Mouse (Mus musculus): ENCODE results near the gene Arhgap10. TPM values are rescaled to one million over a fixed set of nuclear protein-coding genes. Genes with fewer than 3 reads are reported as not detected.

Gene Arhgap10
- total and polyA plus RNA-seq, 3 experiments = 2.7 to 5.9 (median 4.8) TPM

- dilution Hi-C loops (cut with MboI; ENCODE audit: extremely low pct_ligation_motif_present, extremely low pct_unique_long_range_greater_than_20kb, low sequenced_read_pairs) = no loop called here
- no peaks in the 10 kb centered on the region for H3K79me2 ChIP-seq (replicated peaks; ENCODE audit: control insufficient read depth, extremely low read depth, insufficient read depth, poor library complexity, severe bottlenecking)
- in situ Hi-C loops (cut with MboI; ENCODE audit: low pct_ligation_motif_present, low pct_unique_long_range_greater_than_20kb, low sequenced_read_pairs) = no loop called here
- no peak overlapping the region for H3K27ac ChIP-seq (ENCODE audit: insufficient read depth, low read depth)
- H3K9me3 ChIP-seq (replicated peaks; ENCODE audit: low read length) = no peaks in the 10 kb centered on the region
- no peaks in the 10 kb centered on the region for H3K36me3 ChIP-seq (replicated peaks in 1 of 2; ENCODE audit: control insufficient read depth in 1 of 2, insufficient read depth in 1 of 2, low read length in 1 of 2)
- TF ChIP-seq KAT2A (IDR thresholded peaks at IDR 0.05; ENCODE audit: insufficient replicate concordance, low read length) = no peak
- no peak for TF ChIP-seq MEF2A (IDR thresholded peaks at IDR 0.05; ENCODE audit: borderline replicate concordance, low read depth, low read length)
- no peak for TF ChIP-seq EP300 (IDR thresholded peaks at IDR 0.05; ENCODE audit: low read length)
- no peak for TF ChIP-seq USF1 (IDR thresholded peaks at IDR 0.05; ENCODE audit: low read depth, low read length)
- no peak for TF ChIP-seq USF2 (conservative IDR thresholded peaks at IDR 0.05; ENCODE audit: low read depth, low read length)
- no peak for TF ChIP-seq TBP (conservative IDR thresholded peaks at IDR 0.05; ENCODE audit: low read depth, low read length)
- TF ChIP-seq CTCF (conservative IDR thresholded peaks at IDR 0.05 in 1 of 2, IDR thresholded peaks at IDR 0.05 in 1 of 2; ENCODE audit: low read depth in 2 of 2, low read length in 2 of 2) = no peak
- no peak for TF ChIP-seq E2F4 (IDR thresholded peaks at IDR 0.05; ENCODE audit: insufficient replicate concordance, low read depth, low read length)
- TF ChIP-seq POLR2A (IDR thresholded peaks at IDR 0.05; ENCODE audit: low read depth, low read length) = no peak
- no peak for TF ChIP-seq MAFK (IDR thresholded peaks at IDR 0.05; ENCODE audit: insufficient replicate concordance, low read length)
- no peak for TF ChIP-seq GABPA (IDR thresholded peaks at IDR 0.05; ENCODE audit: insufficient replicate concordance, low read depth, low read length)
- TF ChIP-seq UBTF (IDR thresholded peaks at IDR 0.05; ENCODE audit: low read depth, low read length) = no peak
- no peak for TF ChIP-seq RAD21 (IDR thresholded peaks at IDR 0.05; ENCODE audit: low read depth, low read length)
- TF ChIP-seq MAZ (IDR thresholded peaks at IDR 0.05; ENCODE audit: low read depth, low read length) = no peak
- no peak for TF ChIP-seq NRF1 (IDR thresholded peaks at IDR 0.05; ENCODE audit: low read depth, low read length)
- no peak for TF ChIP-seq CHD1 (IDR thresholded peaks at IDR 0.05; ENCODE audit: low read depth, low read length)
- H3K4me3 ChIP-seq (replicated peaks in 1 of 3; ENCODE audit: low read depth in 2 of 3, low read length in 2 of 3, poor library complexity in 1 of 3) = no peak overlapping the region
- DNase-seq (ENCODE audit: extremely low read depth) = no peak
- H3K27me3 ChIP-seq (replicated peaks) = no peaks in the 10 kb centered on the region
- no peak overlapping the region for H3K9ac ChIP-seq (ENCODE audit: insufficient read depth, low read depth)
- peaks cover 0 to 16% of the 10 kb centered on the region in 2 experiments; a peak in 2 of 4 replicates for H3K4me1 ChIP-seq (ENCODE audit: control insufficient read depth in 1 of 2, insufficient read depth in 2 of 2)
- H3K4me2 ChIP-seq (ENCODE audit: insufficient read depth, low read depth, poor library complexity, severe bottlenecking) = no peak overlapping the region
Observed at GRCm38 (mm10) chr8:77496253-77496652, 21.5 kb downstream of the Arhgap10 start.

- H3K9me3 ChIP-seq (replicated peaks; ENCODE audit: low read length) = no peaks in the 10 kb centered on the region
- no peaks in the 10 kb centered on the region for H3K79me2 ChIP-seq (replicated peaks; ENCODE audit: control insufficient read depth, extremely low read depth, insufficient read depth, poor library complexity, severe bottlenecking)
- no peak for DNase-seq (ENCODE audit: extremely low read depth)
- H3K4me3 ChIP-seq (replicated peaks in 1 of 3; ENCODE audit: low read depth in 2 of 3, low read length in 2 of 3, poor library complexity in 1 of 3) = no peak overlapping the region
- H3K4me1 ChIP-seq (ENCODE audit: control insufficient read depth in 1 of 2, insufficient read depth in 2 of 2) = peaks cover 0 to 16% of the 10 kb centered on the region in 2 experiments; a peak in 2 of 4 replicates
- H3K36me3 ChIP-seq (replicated peaks in 1 of 2; ENCODE audit: control insufficient read depth in 1 of 2, insufficient read depth in 1 of 2, low read length in 1 of 2) = no peaks in the 10 kb centered on the region
- in situ Hi-C loops (cut with MboI; ENCODE audit: low pct_ligation_motif_present, low pct_unique_long_range_greater_than_20kb, low sequenced_read_pairs) (no loop called here), dilution Hi-C loops (cut with MboI; ENCODE audit: extremely low pct_ligation_motif_present, extremely low pct_unique_long_range_greater_than_20kb, low sequenced_read_pairs) (no loop called here)
- H3K27ac ChIP-seq (ENCODE audit: insufficient read depth, low read depth) = no peak overlapping the region
- no peak overlapping the region for H3K9ac ChIP-seq (ENCODE audit: insufficient read depth, low read depth)
- H3K27me3 ChIP-seq (replicated peaks) = no peaks in the 10 kb centered on the region
- TF ChIP-seq RCOR1 (conservative IDR thresholded peaks at IDR 0.05; ENCODE audit: low read depth, low read length) (no peak), MAZ (IDR thresholded peaks at IDR 0.05; ENCODE audit: low read depth, low read length) (no peak), NELFE (IDR thresholded peaks at IDR 0.05; ENCODE audit: low read depth, low read length) (no peak), CHD1 (IDR thresholded peaks at IDR 0.05; ENCODE audit: low read depth, low read length) (no peak), USF2 (conservative IDR thresholded peaks at IDR 0.05; ENCODE audit: low read depth, low read length) (no peak), ZKSCAN1 (IDR thresholded peaks at IDR 0.05; ENCODE audit: borderline replicate concordance, low read depth, low read length) (no peak), PAX5 (IDR thresholded peaks at IDR 0.05; ENCODE audit: low read length) (no peak), SIN3A (IDR thresholded peaks at IDR 0.05; ENCODE audit: low read length) (no peak), RAD21 (IDR thresholded peaks at IDR 0.05; ENCODE audit: low read depth, low read length) (no peak), UBTF (IDR thresholded peaks at IDR 0.05; ENCODE audit: low read depth, low read length) (no peak), SMC3 (IDR thresholded peaks at IDR 0.05; ENCODE audit: low read depth, low read length) (no peak), POLR2AphosphoS2 (IDR thresholded peaks at IDR 0.05; ENCODE audit: low read depth, low read length) (no peak)
- H3K4me2 ChIP-seq (ENCODE audit: insufficient read depth, low read depth, poor library complexity, severe bottlenecking) = no peak overlapping the region
Observed at GRCm38 (mm10) chr8:77494376-77495328, 23.1 kb downstream of the Arhgap10 start.

Data from CH12.LX (cell line).